Mouse (Mus musculus): Measurements from ENCODE around the gene Elf5.

GRCm38 (mm10) chr2:103480871-103481270, 69.4 kb downstream of the Elf5 start:
- TF ChIP-seq CTCF (IDR thresholded peaks at IDR 0.05; ENCODE audit: low read depth, low read length) (no peak), POLR2A (IDR thresholded peaks at IDR 0.05; ENCODE audit: extremely low read depth, insufficient read depth, low read length) (no peak)

All from liver, adult 2 months (tissue).